Mouse (Mus musculus) gastrocnemius, postnatal 36 days (tissue): Measurements from ENCODE around the gene Nrm. TPM values are rescaled to one million over a fixed set of nuclear protein-coding genes. Genes with fewer than 3 reads are reported as not detected.

ENCODE experiments used
- DNase-seq, 2 experiments: peaks; one replicate each; pipeline ENCODE4 v3.0.0; 2022
- intact Hi-C: fragments of 180-260 bp; cut with DNase I; formaldehyde crosslinking; loops from one replicate; pipeline ENCODE4 v1.15.1; 2025
- microRNA-seq, 2 experiments: library from miRNA; unstranded; fragments of <30 nt; microRNA quantifications; one replicate each; pipeline ENCODE4 v1.2.0; 2021
- total RNA-seq, 2 experiments: library from RNA; stranded (reverse); gene quantifications; 2 replicates each; pipeline ENCODE4 v1.2.3; 2021

The Nrm gene
- total RNA-seq, 2 experiments from 2014 or later: 1.6 to 2.0 TPM

- DNase-seq: peak; percentile 85 to 87
- intact Hi-C loops: no loop called here
These were observed 35.9 kb downstream of the Nrm start, which contains the start of gene 2310061I04Rik for GRCm38 (mm10) chr17:35896781-35897643. Gene 2310061I04Rik, minus strand, starts transcription at chr17:35897431.

GRCm38 (mm10) chr17:35897644-35898573, 36.8 kb downstream of the Nrm start:
- intact Hi-C loops: no loop called here
- DNase-seq: no peak

- intact Hi-C loops: no loop called here
- no peak for DNase-seq
These were observed 39.5 kb downstream of the Nrm start for GRCm38 (mm10) chr17:35900636-35901035.

DNA sequence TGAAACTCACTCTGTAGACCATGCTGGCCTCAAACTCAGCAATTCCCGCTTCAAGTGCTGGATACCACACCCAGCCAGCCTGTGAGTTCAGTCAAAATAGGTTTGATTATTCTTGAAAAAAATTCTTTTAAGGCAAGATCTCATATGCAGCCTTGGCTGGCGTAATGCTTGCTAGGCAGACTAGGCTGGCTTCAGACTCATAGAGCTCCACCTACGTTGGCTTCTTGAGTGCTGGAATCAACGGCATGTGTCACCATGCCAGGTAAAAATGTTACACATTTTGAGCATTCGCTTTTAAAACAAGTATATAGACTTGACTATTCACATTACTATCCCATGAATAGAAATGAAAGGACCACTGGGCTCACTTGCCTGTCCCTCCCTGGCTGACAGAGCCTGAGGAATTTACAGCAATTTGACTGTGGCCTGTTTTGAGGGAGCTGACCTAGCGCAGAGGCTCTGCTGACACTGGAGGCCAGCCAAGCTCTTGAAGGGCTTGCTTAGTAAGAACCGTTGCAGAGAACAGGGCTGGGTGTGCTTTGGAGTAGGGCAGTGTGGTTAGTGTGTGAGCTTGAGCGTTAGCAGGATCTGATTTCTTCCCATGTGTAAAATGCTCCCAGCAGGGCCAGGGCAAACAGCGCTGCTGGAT, 42.3 kb downstream of the Nrm start:
- DNase-seq: no peak

DNA sequence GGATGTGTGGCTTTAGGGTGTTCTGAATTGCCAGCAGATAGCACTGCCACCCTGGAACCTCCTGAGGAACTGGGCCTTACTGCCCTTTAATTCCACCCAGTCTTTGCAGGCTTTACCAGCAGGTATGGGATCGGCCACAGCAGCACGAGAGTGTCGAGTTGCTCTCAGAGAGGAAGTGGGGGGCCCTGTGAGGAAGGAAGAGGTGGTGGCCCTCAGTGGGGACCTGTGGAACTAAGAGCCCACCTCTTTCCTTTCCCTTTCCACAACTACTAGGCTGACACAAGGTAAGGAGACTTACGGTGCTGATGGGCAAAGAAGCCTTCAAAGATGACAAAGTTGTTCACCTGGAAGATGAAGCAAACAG, 42.9 kb downstream of the Nrm start:
- intact Hi-C loops: no loop called here
- DNase-seq: no peak

More for the DNA sequence above, 42.3 kb downstream of the Nrm start:
- intact Hi-C loops: no loop called here

DNA sequence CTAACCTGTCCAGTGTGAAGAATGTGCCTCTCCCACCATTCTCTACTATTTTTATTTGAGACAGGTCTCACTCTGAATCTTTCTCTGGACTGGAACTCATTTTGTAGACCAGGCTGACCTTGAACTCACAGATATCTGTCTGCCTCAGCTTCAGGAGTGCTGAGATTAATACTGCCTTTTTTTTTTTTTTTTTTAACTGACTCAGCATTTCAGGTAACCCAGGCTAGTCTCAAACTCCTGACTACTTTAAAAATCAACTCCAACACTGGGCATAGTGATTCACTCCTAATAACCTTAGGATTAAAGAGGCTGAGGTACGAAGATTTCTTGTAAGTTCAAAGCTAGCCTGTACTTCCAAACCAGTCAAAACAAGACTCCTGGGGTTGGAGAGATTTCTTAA, 44.5 kb downstream of the Nrm start:
- DNase-seq: no peak
- intact Hi-C loops: no loop called here

- intact Hi-C loops: no loop called here
- no peak for DNase-seq
These were observed 46.5 kb downstream of the Nrm start for GRCm38 (mm10) chr17:35907609-35908008.

DNA sequence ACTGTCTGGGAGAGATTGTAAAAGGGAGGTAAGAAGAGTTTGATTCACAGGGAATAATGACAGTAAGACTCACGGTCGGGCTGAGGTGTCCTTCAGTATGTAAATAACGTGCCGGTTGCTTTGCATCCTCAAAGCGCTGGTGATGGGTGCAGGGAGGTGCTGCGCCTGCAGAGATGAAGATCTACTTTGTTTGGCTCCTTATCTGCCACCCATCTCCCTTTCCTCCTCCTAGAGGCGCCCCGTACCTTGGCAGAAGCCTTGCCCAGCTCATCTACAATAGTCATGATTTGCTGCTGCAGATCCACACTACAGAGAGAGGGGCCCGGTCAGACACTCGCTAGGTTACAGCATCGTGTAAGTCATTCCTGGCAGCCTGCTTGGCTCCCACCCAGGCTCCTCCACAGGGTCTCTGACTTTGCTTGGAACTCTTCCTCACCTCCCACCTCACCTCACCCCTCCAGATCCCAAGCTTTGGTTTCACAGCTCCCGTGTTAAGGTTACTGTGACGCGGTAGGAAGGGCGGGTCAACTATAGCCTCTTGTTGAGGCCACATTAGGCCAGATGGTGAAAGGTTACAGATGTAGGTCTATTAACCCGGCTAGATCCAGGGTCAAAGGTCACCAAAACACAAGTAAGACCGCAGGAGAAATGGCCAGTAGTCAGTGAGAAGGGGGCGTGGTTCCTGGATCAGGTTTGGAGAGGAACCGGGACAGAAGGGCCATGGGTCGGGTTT, 48.2 kb downstream of the Nrm start:
- DNase-seq: no peak
- intact Hi-C loops: no loop called here

- intact Hi-C loops: no loop called here
- peak; percentile 91 to 92 for DNase-seq
These were observed 48.8 kb downstream of the Nrm start, which contains the start of gene Atat1 for GRCm38 (mm10) chr17:35909919-35910369. Gene Atat1, minus strand, starts transcription at chr17:35910075.

GRCm38 (mm10) chr17:35914975-35915374, 53.9 kb downstream of the Nrm start:
- no peak for DNase-seq
- intact Hi-C loops: no loop called here

Small RNA genes within 50 kb of the gene (microRNA-seq; reads per million reads assigned to microRNA genes)
- 0 to 0.72 reads per million in 2 experiments for gene Gm28033

Other genes with a start within 250 kb of the Nrm start
- gene Gm9573, start 234.7 kb upstream of the Nrm start, total RNA-seq: not detected
- not detected for gene Mucl3, start 217.6 kb upstream of the Nrm start, total RNA-seq
- gene Vars2, start 193.7 kb upstream of the Nrm start, total RNA-seq: 10 to 100 TPM; 12.5 to 12.9 TPM
- gene Gtf2h4, start 187.6 kb upstream of the Nrm start, total RNA-seq: 10 to 100 TPM; 15.3 to 19.0 TPM
- 10 to 100 TPM; 12.7 to 15.0 TPM for gene Ddr1, start 156.7 kb upstream of the Nrm start, total RNA-seq
- gene Ier3, start 39.6 kb upstream of the Nrm start, total RNA-seq: 1 to 10 TPM; 5.3 to 5.4 TPM
- 10 to 100 TPM; 44.0 to 44.1 TPM for gene Flot1, start 38.1 kb upstream of the Nrm start, total RNA-seq
- 10 to 100 TPM; 34.7 to 38.6 TPM for gene Tubb5, start 23.0 kb upstream of the Nrm start, total RNA-seq
- 1 to 10 TPM; 2.9 to 3.5 TPM for gene Mdc1, start 19.8 kb upstream of the Nrm start, total RNA-seq
- gene Ppp1r18, start 4.3 kb downstream of the Nrm start, total RNA-seq: 1 to 10 TPM; 5.1 to 5.2 TPM
- gene Dhx16, start 18.5 kb downstream of the Nrm start, total RNA-seq: 10 to 100 TPM; 10.8 to 14.2 TPM
- gene 2310061I04Rik, start 36.1 kb downstream of the Nrm start, total RNA-seq: 10 to 100 TPM; 59.6 to 63.8 TPM
- 1 to 10 TPM; 3.0 to 3.2 TPM for gene Atat1, start 48.8 kb downstream of the Nrm start, total RNA-seq
- gene Mrps18b, start 55.1 kb downstream of the Nrm start, total RNA-seq: 10 to 100 TPM; 53.8 to 55.4 TPM
- gene Ppp1r10, start 55.1 kb downstream of the Nrm start, total RNA-seq: 10 to 100 TPM; 17.8 to 19.2 TPM
- 10 to 100 TPM; 64.3 to 70.2 TPM for gene Abcf1, start 108.4 kb downstream of the Nrm start, total RNA-seq
- 10 to 100 TPM; 16.6 to 18.7 TPM for gene Gnl1, start 118.5 kb downstream of the Nrm start, total RNA-seq
- 1 to 10 TPM; 1.7 to 3.4 TPM for gene Prr3, start 118.9 kb downstream of the Nrm start, total RNA-seq
- gene H2-T24, start 159.2 kb downstream of the Nrm start, total RNA-seq: 1 to 10 TPM in 1 of 2 experiments, under 1 TPM in 1; 0.84 to 2.1 TPM
- gene H2-T23, start 171.5 kb downstream of the Nrm start, total RNA-seq: 1 to 10 TPM; 7.7 to 8.3 TPM
- 1 to 10 TPM; 7.1 to 8.0 TPM for gene H2-T22, start 181.4 kb downstream of the Nrm start, total RNA-seq
- gene Gm6034, start 181.6 kb downstream of the Nrm start, total RNA-seq: not detected
- 1 to 10 TPM; 1.5 to 2.1 TPM for gene Gm11127, start 197.1 kb downstream of the Nrm start, total RNA-seq